Comparison of ENCODE assay signal across 16 mouse cellular contexts in genomic region chr2:153470983-153471382, GRCm38 (mm10). TPM values are rescaled to one million over a fixed set of nuclear protein-coding genes. Genes with fewer than 3 reads are reported as not detected.
DNase-seq lines count a peak whose midpoint lies in the region; ATAC-seq and TF ChIP-seq lines count a peak whose summit lies in the region.
"Had no signal": no experiment of that assay in that cellular context is flagged by ENCODE, and none has a peak within 500 bp of the region (broad histone marks: within the 10 kb centered on the region; RNA-seq: fewer than 3 reads in every experiment).

No protein-coding gene starts in this region.

- no peak overlapping the region for H3K4me2 ChIP-seq in embryonic facial prominence, embryonic 14.5 days (ENCODE audit: low read depth, low read length)
- no peak overlapping the region for H3K4me2 ChIP-seq in intestine, embryonic 16.5 days (ENCODE audit: low read depth, low read length)

- no peaks in the 10 kb centered on the region for H3K27me3 ChIP-seq in heart, embryonic 10.5 days (ENCODE audit: insufficient read depth, poor library complexity, severe bottlenecking)
- no peaks in the 10 kb centered on the region for H3K27me3 ChIP-seq in embryonic facial prominence, embryonic 14.5 days (replicated peaks; ENCODE audit: control insufficient read depth, insufficient read depth, low read length)
- H3K27me3 ChIP-seq in intestine, embryonic 16.5 days (replicated peaks; ENCODE audit: control insufficient read depth, insufficient read depth, low read length), result no peaks in the 10 kb centered on the region
- H3K27me3 ChIP-seq: megakaryocyte, embryonic 14.5 days; Patski had no signal

- intact Hi-C loops in heart, postnatal 14 days (cut with DNase I), result no loop called here
- intact Hi-C loops in left cerebral cortex, adult 2 months (cut with DNase I), result no loop called here

- DNase-seq in heart, embryonic 10.5 days (ENCODE audit: low spot score), result no peak
- DNase-seq in heart, postnatal 14 days, result no peak
- DNase-seq in MN1 (ENCODE audit: low spot score), result peak; percentile 13
- no peak for DNase-seq in embryonic facial prominence, embryonic 14.5 days (ENCODE audit: low spot score)
- peak; percentile 24 for DNase-seq in kidney, postnatal 10 days
- no peak for DNase-seq in urinary bladder, postnatal 4 days (ENCODE audit: low spot score in 2 of 2)
- DNase-seq in left cerebral cortex, adult 2 months (ENCODE audit: extremely low spot score in 1 of 2, low spot score in 2 of 2), result no peak
- DNase-seq: adrenal gland, adult 2 months had no signal

- peaks cover 5% of the 10 kb centered on the region; the same call in 1 of the 2 replicates for H3K36me3 ChIP-seq in heart, embryonic 10.5 days
- H3K36me3 ChIP-seq in embryonic facial prominence, embryonic 14.5 days (ENCODE audit: control insufficient read depth, insufficient read depth, low read length), result no peaks in the 10 kb centered on the region
- H3K36me3 ChIP-seq in intestine, embryonic 16.5 days (ENCODE audit: control insufficient read depth, insufficient read depth, low read length), result no peaks in the 10 kb centered on the region

- H3K9ac ChIP-seq in embryonic facial prominence, embryonic 14.5 days (ENCODE audit: low read depth, low read length), result no peak overlapping the region
- H3K9ac ChIP-seq in intestine, embryonic 16.5 days (ENCODE audit: low read depth, low read length), result no peak overlapping the region

- WGBS in heart, embryonic 10.5 days, result 66% methylated on average over 3 of the region's 3 CpGs
- 28% methylated on average over 3 of the region's 3 CpGs for WGBS in embryonic facial prominence, embryonic 14.5 days
- WGBS in intestine, embryonic 16.5 days, result 41% methylated on average over 3 of the region's 3 CpGs

- peaks cover 73% of the 10 kb centered on the region for H3K4me1 ChIP-seq in heart, embryonic 10.5 days
- peaks cover 19% of the 10 kb centered on the region for H3K4me1 ChIP-seq in embryonic facial prominence, embryonic 14.5 days (ENCODE audit: control insufficient read depth, insufficient read depth, low read length)
- peaks cover 24% of the 10 kb centered on the region for H3K4me1 ChIP-seq in intestine, embryonic 16.5 days (ENCODE audit: control insufficient read depth, insufficient read depth, low read length)

- H3K9me3 ChIP-seq in heart, embryonic 10.5 days, result no peaks in the 10 kb centered on the region
- H3K9me3 ChIP-seq in embryonic facial prominence, embryonic 14.5 days (ENCODE audit: control insufficient read depth, low read length), result no peaks in the 10 kb centered on the region
- H3K9me3 ChIP-seq in intestine, embryonic 16.5 days (ENCODE audit: control insufficient read depth, low read length), result no peaks in the 10 kb centered on the region
- H3K9me3 ChIP-seq: megakaryocyte, embryonic 14.5 days had no signal

- no peak for TF ChIP-seq CTCF in left cerebral cortex, adult 2 months (IDR thresholded peaks at IDR 0.05)

- no peak overlapping the region for H3K4me3 ChIP-seq in heart, embryonic 10.5 days
- H3K4me3 ChIP-seq in embryonic facial prominence, embryonic 14.5 days (ENCODE audit: low read depth, low read length), result no peak overlapping the region
- no peak overlapping the region for H3K4me3 ChIP-seq in intestine, embryonic 16.5 days (ENCODE audit: low read length)
- H3K4me3 ChIP-seq in left cerebral cortex, adult 2 months, result no peak overlapping the region
- H3K4me3 ChIP-seq: megakaryocyte, embryonic 14.5 days had no signal

- ATAC-seq in embryonic facial prominence, embryonic 14.5 days (ENCODE audit: low read depth), result peak; percentile 73; the same call in 1 of the 2 replicates
- no peak for ATAC-seq in intestine, embryonic 16.5 days
- ATAC-seq: intestine, postnatal 0 days had no signal

- peak overlapping the region; percentile 74; the same call in 1 of the 2 replicates for H3K27ac ChIP-seq in heart, embryonic 10.5 days
- H3K27ac ChIP-seq in embryonic facial prominence, embryonic 14.5 days (replicated peaks; ENCODE audit: low read depth, low read length), result no peak overlapping the region
- H3K27ac ChIP-seq in intestine, embryonic 16.5 days (ENCODE audit: low read length), result no peak overlapping the region
- H3K27ac ChIP-seq in left cerebral cortex, adult 2 months, result no peak overlapping the region

RNA-seq across cellular contexts. Expression of gene 4930404H24Rik, which starts 21.6 kb away (rescaled TPM):
- polyA plus RNA-seq in heart, embryonic 10.5 days (2016; fragmentation: Nextera tagmentation; extraction: Ambion mirVana), result not detected in 2 replicates
- not detected for total RNA-seq in heart, postnatal 14 days (2021)
- polyA plus RNA-seq in embryonic facial prominence, embryonic 14.5 days (2014; fragmentation: Nextera tagmentation; extraction: Ambion mirVana), result not detected in 2 replicates
- not detected in 2 replicates for polyA plus RNA-seq in intestine, embryonic 16.5 days (2015; fragmentation: Nextera tagmentation; extraction: Ambion mirVana)
- not detected for total RNA-seq in left cerebral cortex, adult 2 months (2021)
- total RNA-seq: adrenal gland, adult 2 months; gastrocnemius, postnatal 4 days had no signal
- polyA plus RNA-seq: adrenal gland, adult 2 months; embryonic facial prominence, embryonic 11.5 days; heart, embryonic 16.5 days; intestine, postnatal 0 days; liver, embryonic 16.5 days; Patski had no signal

RNA-seq across cellular contexts. Expression of gene Nol4l, which starts 58.8 kb away (rescaled TPM):
- 20.8 and 21.4 TPM in 2 replicates for polyA plus RNA-seq in heart, embryonic 10.5 days (2016; fragmentation: Nextera tagmentation; extraction: Ambion mirVana)
- total RNA-seq in heart, postnatal 14 days (2021), result 1 to 10 TPM; 6.2 to 6.4 TPM
- 11.6 and 12.9 TPM in 2 replicates for polyA plus RNA-seq in embryonic facial prominence, embryonic 14.5 days (2014; fragmentation: Nextera tagmentation; extraction: Ambion mirVana)
- 28.6 and 34.2 TPM in 2 replicates for polyA plus RNA-seq in intestine, embryonic 16.5 days (2015; fragmentation: Nextera tagmentation; extraction: Ambion mirVana)
- 10 to 100 TPM; 45.0 to 51.3 TPM for total RNA-seq in left cerebral cortex, adult 2 months (2021)

Comparison
In these comparisons a context has a peak if more than half of its experiments do, and no peak if none do; other contexts are left out.
1. DNase-seq: peak in MN1 (single experiment) and kidney, postnatal 10 days (single experiment); none in heart, embryonic 10.5 days (single experiment), heart, postnatal 14 days (0 of 2), embryonic facial prominence, embryonic 14.5 days (single experiment), urinary bladder, postnatal 4 days (0 of 2) and left cerebral cortex, adult 2 months (0 of 2).